Mouse (Mus musculus): ENCODE data around the gene Tmc6.

The Tmc6 gene

GRCm38 (mm10) chr11:117748628-117749027 is 33.4 kb downstream of the Tmc6 start:
- no peak for DNase-seq

GRCm38 (mm10) chr11:117743454-117744030 is 38.5 kb downstream of the Tmc6 start:
- no peak for DNase-seq

- no peak for DNase-seq
Measured at GRCm38 (mm10) chr11:117742715-117743114, 39.3 kb downstream of the Tmc6 start.

GRCm38 (mm10) chr11:117742243-117742642 is 39.8 kb downstream of the Tmc6 start:
- DNase-seq: no peak

- DNase-seq: no peak
Measured at GRCm38 (mm10) chr11:117741128-117741527, 40.9 kb downstream of the Tmc6 start.

GRCm38 (mm10) chr11:117738123-117738522 is 43.9 kb downstream of the Tmc6 start:
- DNase-seq: no peak

GRCm38 (mm10) chr11:117736037-117736689 is 45.8 kb downstream of the Tmc6 start:
- peak; percentile 63 for DNase-seq

GRCm38 (mm10) chr11:117731470-117731869 is 50.5 kb downstream of the Tmc6 start:
- DNase-seq: peak; percentile 46

GRCm38 (mm10) chr11:117730490-117730838 is 51.5 kb downstream of the Tmc6 start:
- no peak for DNase-seq

GRCm38 (mm10) chr11:117729798-117730489 is 52.1 kb downstream of the Tmc6 start:
- DNase-seq: peak; percentile 67

GRCm38 (mm10) chr11:117729341-117729740 is 52.7 kb downstream of the Tmc6 start:
- no peak for DNase-seq

GRCm38 (mm10) chr11:117728841-117729240 is 53.2 kb downstream of the Tmc6 start:
- DNase-seq: peak; percentile 79

GRCm38 (mm10) chr11:117728245-117728644 is 53.8 kb downstream of the Tmc6 start:
- DNase-seq: no peak

GRCm38 (mm10) chr11:117727031-117727430 is 55.0 kb downstream of the Tmc6 start:
- no peak for DNase-seq

GRCm38 (mm10) chr11:117724604-117725301 is 57.2 kb downstream of the Tmc6 start:
- DNase-seq: no peak

- DNase-seq: no peak
Measured at GRCm38 (mm10) chr11:117718838-117719237, 63.2 kb downstream of the Tmc6 start.
